Mouse (Mus musculus) small intestine, adult 2 months (tissue): ENCODE data around the gene Traf6.

ENCODE experiments used
- CTCF ChIP-seq: fragments of 200-500 bp; IDR thresholded peaks from 2 replicates; pipeline ENCODE4 v1.5.1; 2012; ENCODE audit warnings: low read depth, mild to moderate bottlenecking, control low read depth, inconsistent platforms, low read length, moderate library complexity, mixed read lengths; ENCODE audit not compliant: insufficient replicate concordance, insufficient read length; ENCODE audit errors: extremely low read depth
- POLR2A ChIP-seq: fragments of 200-500 bp; IDR thresholded peaks from 2 replicates; pipeline ENCODE4 v1.6.1; 2012; ENCODE audit warnings: low read depth, mild to moderate bottlenecking, control low read depth, inconsistent platforms, low read length, moderate library complexity

DNA sequence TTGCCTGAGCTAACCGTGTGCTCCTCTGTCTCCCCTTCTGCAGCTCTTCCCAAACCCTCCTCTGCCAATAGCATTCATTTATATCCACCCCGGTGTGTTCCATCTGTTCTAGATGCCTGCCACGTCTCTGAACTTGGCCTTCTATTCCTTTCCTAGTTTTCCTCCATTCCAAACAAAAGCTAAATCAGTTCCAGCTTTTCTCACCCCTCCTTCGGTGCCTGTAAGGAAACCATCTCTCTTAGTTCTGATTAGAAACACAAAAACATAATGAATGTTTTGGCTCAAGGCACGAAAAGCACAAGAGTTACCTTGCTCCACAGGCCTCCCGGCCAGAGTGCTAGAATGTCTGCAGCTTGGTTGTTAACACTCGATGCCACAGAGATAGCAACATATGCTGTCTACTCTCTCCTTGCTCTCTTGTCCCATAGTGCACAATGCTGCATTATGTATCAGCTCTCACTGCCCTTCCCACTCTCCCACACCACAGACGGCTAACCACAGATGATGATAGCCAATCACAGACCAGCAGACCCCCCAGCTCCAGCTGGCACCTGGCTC, 29.0 kb upstream of the Traf6 start, which contains the start of the genes Rag1 and B230118H07Rik:
- TF ChIP-seq CTCF (no peak), POLR2A (no peak)
